Mouse (Mus musculus) heart, embryonic 12.5 days (tissue): ENCODE measurements around the gene Hist1h4h. TPM values are rescaled to one million over a fixed set of nuclear protein-coding genes. Genes with fewer than 3 reads are reported as not detected.
"Not testable (repeated sequence)": the region's sequence is repeated elsewhere in the genome, so short reads cannot be mapped to it uniquely, and the experiment has no call there.

Experiments used
- ATAC-seq: fragments of 200-750 bp; cut with Nextera tagmentation; 2 replicates; pipeline ENCODE4 v1.8.0; 2017; ENCODE audit warnings: moderate TSS enrichment, moderate library complexity; ENCODE audit not compliant: insufficient number of reproducible peaks, low FRiP score
- H3K27ac ChIP-seq: fragments of 300-500 bp; sonication (generic); 2 replicates; pipeline ENCODE4 v1.5.1; 2016; ENCODE audit warnings: mild to moderate bottlenecking, moderate library complexity; ENCODE audit not compliant: poor library complexity, severe bottlenecking
- H3K27me3 ChIP-seq: fragments of 300-500 bp; sonication (generic); replicated peaks from 2 replicates; pipeline ENCODE4 v1.6.1; 2016; ENCODE audit warnings: mild to moderate bottlenecking, moderate library complexity
- H3K36me3 ChIP-seq: fragments of 300-500 bp; sonication (generic); 2 replicates; pipeline ENCODE4 v1.6.1; 2016; ENCODE audit warnings: mild to moderate bottlenecking, moderate library complexity
- H3K4me1 ChIP-seq: fragments of 300-500 bp; sonication (generic); replicated peaks from 2 replicates; pipeline ENCODE4 v1.6.1; 2016; ENCODE audit warnings: mild to moderate bottlenecking
- H3K4me2 ChIP-seq: fragments of 300-500 bp; sonication (generic); 2 replicates; pipeline ENCODE4 v1.6.1; 2016; ENCODE audit warnings: mild to moderate bottlenecking, moderate library complexity
- H3K4me3 ChIP-seq: fragments of 300-500 bp; sonication (generic); 2 replicates; pipeline ENCODE4 v1.5.1; 2016; ENCODE audit warnings: mild to moderate bottlenecking
- H3K9ac ChIP-seq: fragments of 300-500 bp; sonication (generic); 2 replicates; pipeline ENCODE4 v1.6.1; 2016; ENCODE audit warnings: mild to moderate bottlenecking, moderate library complexity
- H3K9me3 ChIP-seq: fragments of 300-500 bp; sonication (generic); replicated peaks from 2 replicates; pipeline ENCODE4 v1.6.1; 2016; ENCODE audit warnings: mild to moderate bottlenecking, moderate library complexity
- WGBS: fragments of 180-500 bp; shearing (Covaris S2); methylation state at CpG from one replicate; pipeline ENCODE4 v1.1.7; 2016; 5-methylcytosine and 5-hydroxymethylcytosine counted together
- polyA plus RNA-seq: library from polyadenylated mRNA; unstranded; fragments of >200 nt; fragmentation: Nextera tagmentation; extraction: Ambion mirVana; gene quantifications from 2 replicates; pipeline ENCODE4 v1.2.1, GENCODE M21; 2016

Gene Hist1h4h
- polyA plus RNA-seq, 1 experiment from 2014 or later, result 4.4 TPM

DNA sequence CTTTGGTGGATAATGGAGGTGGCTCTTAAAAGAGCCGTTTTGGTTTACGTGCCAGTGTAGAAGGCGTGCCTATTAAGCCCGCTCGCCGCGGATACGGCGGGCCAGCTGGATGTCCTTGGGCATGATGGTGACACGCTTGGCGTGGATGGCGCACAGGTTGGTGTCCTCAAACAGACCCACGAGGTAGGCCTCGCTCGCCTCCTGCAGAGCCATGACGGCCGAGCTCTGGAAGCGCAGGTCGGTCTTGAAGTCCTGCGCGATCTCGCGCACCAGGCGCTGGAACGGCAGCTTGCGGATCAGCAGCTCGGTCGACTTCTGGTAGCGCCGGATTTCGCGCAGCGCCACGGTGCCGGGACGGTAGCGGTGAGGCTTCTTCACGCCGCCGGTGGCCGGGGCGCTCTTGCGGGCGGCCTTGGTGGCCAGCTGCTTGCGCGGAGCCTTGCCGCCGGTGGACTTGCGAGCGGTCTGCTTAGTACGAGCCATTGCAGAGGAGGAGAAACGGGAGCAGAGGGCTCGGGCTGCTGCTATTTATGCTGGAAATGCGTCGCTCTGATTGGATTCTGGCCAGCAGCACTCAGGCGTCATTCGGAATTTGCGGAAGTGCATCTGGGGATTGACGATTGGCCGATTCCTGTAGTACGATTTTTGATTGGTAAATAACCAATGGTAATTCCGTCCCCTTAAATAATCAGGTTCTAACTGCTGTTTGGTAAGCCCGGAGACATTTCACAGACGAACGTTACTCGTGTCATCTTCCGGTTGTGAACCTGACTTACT is 31.2 kb downstream of the Hist1h4h start, which contains the start of gene Hist1h3e:
Gene Hist1h3e (minus strand): TSS at position 487 of the 777 bp plus-strand sequence.
- WGBS, result under 1% methylated on average over 67 of the region's 67 CpGs
- not testable (repeated sequence) for H3K27me3 ChIP-seq, H3K36me3 ChIP-seq, H3K4me1 ChIP-seq, H3K9me3 ChIP-seq
- Histone ChIP-seq H3K9ac (peak within 1 kb of the TSS; percentile 73), H3K4me2 (peak within 1 kb of the TSS; percentile 78), H3K4me3 (peak within 1 kb of the TSS; percentile 52), H3K27ac (peak within 1 kb of the TSS; percentile 98)
- peak; percentile 93 for ATAC-seq

- H3K27me3 ChIP-seq, result no peaks in the 10 kb centered on the region
- H3K4me2 ChIP-seq, result peak overlapping the region; percentile 78
- 6% methylated on average over 18 of the region's 18 CpGs for WGBS
- peak overlapping the region; percentile 98 for H3K27ac ChIP-seq
- H3K4me1 ChIP-seq, result no peaks in the 10 kb centered on the region
- H3K4me3 ChIP-seq, result peak overlapping the region; percentile 52
- H3K9me3 ChIP-seq, result no peaks in the 10 kb centered on the region
- ATAC-seq, result peak; percentile 56
- no peaks in the 10 kb centered on the region for H3K36me3 ChIP-seq
- peak overlapping the region; percentile 62; the same call in 1 of the 2 replicates for H3K9ac ChIP-seq
Measured at GRCm38 (mm10) chr13:23562699-23563462, 32.0 kb downstream of the Hist1h4h start.

GRCm38 (mm10) chr13:23564482-23564881 is 33.6 kb downstream of the Hist1h4h start:
- Histone ChIP-seq H3K27ac (no peak overlapping the region), H3K4me1 (no peaks in the 10 kb centered on the region), H3K9me3 (no peaks in the 10 kb centered on the region), H3K4me3 (no peak overlapping the region), H3K9ac (no peak overlapping the region), H3K36me3 (no peaks in the 10 kb centered on the region), H3K27me3 (no peaks in the 10 kb centered on the region), H3K4me2 (no peak overlapping the region)
- ATAC-seq, result no peak
- WGBS, result 91% methylated on average over 2 of the region's 2 CpGs

DNA sequence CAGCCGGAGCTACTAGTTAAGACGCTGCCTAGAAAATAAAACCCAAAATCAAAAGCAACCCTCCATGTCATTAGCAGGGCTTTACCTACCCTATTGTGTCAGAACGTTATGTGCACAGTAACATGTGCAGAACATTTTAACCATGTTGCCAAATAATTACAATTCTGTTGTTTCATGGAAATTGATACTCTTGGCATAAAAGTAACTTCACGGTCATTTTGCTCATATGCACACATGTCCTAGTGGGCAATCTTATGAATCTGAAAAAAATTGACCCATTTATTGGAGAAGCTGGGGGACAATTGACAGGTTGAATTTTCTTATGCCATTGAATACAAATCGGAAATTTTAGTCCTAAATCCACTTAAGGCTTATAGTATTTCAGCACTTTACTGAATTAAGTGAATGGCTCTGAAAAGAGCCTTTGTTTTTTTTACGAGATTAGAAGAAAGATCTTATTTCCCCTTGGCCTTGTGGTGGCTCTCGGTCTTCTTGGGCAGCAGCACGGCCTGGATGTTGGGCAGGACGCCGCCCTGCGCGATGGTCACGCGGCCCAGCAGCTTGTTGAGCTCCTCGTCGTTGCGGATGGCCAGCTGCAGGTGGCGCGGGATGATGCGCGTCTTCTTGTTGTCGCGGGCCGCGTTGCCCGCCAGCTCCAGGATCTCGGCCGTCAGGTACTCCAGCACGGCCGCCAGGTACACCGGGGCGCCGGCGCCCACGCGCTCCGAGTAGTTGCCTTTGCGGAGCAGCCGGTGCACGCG is 39.6 kb downstream of the Hist1h4h start:
- peak overlapping the region; percentile 67; the same call in 1 of the 2 replicates for H3K9ac ChIP-seq
- H3K9me3 ChIP-seq, H3K4me1 ChIP-seq, H3K36me3 ChIP-seq, H3K27me3 ChIP-seq, ATAC-seq: not testable (repeated sequence)
- H3K27ac ChIP-seq, result peak overlapping the region; percentile 97
- 3% methylated on average over 23 of the region's 41 CpGs for whole genome bisulfite sequencing
- H3K4me2 ChIP-seq, result peak overlapping the region; percentile 70
- H3K4me3 ChIP-seq, result peak overlapping the region; percentile 60

DNA sequence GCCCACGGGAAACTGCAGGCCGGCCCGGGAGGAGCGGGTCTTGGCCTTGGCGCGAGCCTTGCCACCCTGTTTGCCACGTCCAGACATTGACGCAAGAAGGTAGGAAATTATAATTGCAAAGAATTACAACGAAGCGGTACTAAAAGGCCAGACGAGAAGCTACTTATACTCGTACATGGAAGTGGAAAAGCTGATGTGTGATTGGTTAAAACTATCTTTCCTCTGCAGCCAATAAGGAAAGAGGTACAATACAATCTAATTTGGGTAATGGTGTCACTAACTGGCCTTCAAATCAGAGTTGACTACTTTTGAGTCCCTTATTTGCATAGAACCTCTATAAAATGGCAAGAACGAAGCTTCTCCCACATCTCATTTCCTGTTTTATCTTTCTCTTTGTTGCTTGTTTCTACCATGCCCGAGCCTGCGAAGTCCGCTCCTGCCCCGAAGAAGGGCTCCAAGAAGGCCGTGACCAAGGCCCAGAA is 40.2 kb downstream of the Hist1h4h start, which contains the start of the genes Hist1h2ae and Hist1h2bg:
Gene Hist1h2ae (minus strand): TSS at position 199 of the 482 bp plus-strand sequence.
Gene Hist1h2bg (plus strand): TSS at position 375 of the 482 bp plus-strand sequence.
- Histone ChIP-seq H3K4me1 (peaks cover 8% of the 10 kb centered on the region), H3K36me3 (no peaks in the 10 kb centered on the region), H3K9me3 (no peaks in the 10 kb centered on the region), H3K4me3 (peak within 1 kb of the TSS; percentile 60), H3K27me3 (no peaks in the 10 kb centered on the region), H3K4me2 (peak within 1 kb of the TSS; percentile 70), H3K9ac (peak within 1 kb of the TSS; percentile 81), H3K27ac (peak within 1 kb of the TSS; percentile 97)
- WGBS, result 0% methylated on average over 18 of the region's 18 CpGs
- ATAC-seq, result peak; percentile 86

- H3K4me1 ChIP-seq, result peaks cover 12% of the 10 kb centered on the region
- not testable (repeated sequence) for H3K27me3 ChIP-seq, H3K9me3 ChIP-seq, ATAC-seq, H3K36me3 ChIP-seq
- peak overlapping the region; percentile 81 for H3K9ac ChIP-seq
- peak overlapping the region; percentile 68 for H3K4me2 ChIP-seq
- H3K4me3 ChIP-seq, result peak overlapping the region; percentile 60
- peak overlapping the region; percentile 94 for H3K27ac ChIP-seq
- under 1% methylated on average over 13 of the region's 34 CpGs for WGBS
Measured at GRCm38 (mm10) chr13:23571504-23572217, 40.8 kb downstream of the Hist1h4h start.

DNA sequence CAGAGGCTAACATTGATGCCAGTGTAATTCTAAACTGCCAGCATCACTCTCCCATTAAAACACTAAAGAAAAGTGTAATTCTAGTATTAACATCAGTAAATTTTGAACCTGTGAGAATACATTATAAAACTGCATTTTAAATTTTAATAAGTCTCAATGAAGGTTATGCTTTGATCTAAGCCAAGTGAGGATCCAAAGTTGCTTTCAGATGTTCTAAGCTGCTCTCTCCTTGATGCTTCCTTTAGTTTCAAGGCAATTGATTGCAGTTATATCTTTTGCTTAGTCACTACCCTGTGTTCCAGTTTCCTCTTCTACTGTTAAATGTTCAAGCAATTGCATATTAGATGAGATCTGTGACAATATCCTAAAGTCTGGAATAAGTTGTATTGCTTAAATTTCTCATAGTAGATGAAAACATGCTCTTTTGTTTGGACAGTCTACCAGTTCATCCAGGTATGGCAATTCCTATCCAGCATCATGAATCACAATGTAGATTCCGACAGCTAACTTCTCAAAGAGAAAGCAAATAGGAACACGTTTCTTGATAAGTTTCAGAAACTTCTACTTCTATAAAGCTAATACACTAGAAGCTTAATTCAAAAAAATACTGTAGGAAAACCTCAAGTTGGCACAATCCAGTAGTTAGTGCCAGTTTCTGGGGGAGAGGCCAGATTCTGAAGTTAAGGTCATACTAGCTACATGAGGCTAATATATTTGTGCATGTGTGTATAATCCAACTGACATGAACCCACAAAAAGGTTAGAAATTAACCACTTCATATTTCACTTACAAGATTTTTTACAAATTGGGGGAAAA is 41.6 kb downstream of the Hist1h4h start:
- no peaks in the 10 kb centered on the region for H3K36me3 ChIP-seq
- H3K4me2 ChIP-seq, result peak overlapping the region; percentile 68
- no peaks in the 10 kb centered on the region for H3K9me3 ChIP-seq
- H3K4me1 ChIP-seq, result peaks cover 19% of the 10 kb centered on the region
- no peak overlapping the region for H3K9ac ChIP-seq
- H3K27ac ChIP-seq, result peak overlapping the region; percentile 94
- no peak for ATAC-seq
- no peaks in the 10 kb centered on the region for H3K27me3 ChIP-seq
- H3K4me3 ChIP-seq, result peak overlapping the region; percentile 60
- WGBS, result 47% methylated on average over 2 of the region's 2 CpGs

DNA sequence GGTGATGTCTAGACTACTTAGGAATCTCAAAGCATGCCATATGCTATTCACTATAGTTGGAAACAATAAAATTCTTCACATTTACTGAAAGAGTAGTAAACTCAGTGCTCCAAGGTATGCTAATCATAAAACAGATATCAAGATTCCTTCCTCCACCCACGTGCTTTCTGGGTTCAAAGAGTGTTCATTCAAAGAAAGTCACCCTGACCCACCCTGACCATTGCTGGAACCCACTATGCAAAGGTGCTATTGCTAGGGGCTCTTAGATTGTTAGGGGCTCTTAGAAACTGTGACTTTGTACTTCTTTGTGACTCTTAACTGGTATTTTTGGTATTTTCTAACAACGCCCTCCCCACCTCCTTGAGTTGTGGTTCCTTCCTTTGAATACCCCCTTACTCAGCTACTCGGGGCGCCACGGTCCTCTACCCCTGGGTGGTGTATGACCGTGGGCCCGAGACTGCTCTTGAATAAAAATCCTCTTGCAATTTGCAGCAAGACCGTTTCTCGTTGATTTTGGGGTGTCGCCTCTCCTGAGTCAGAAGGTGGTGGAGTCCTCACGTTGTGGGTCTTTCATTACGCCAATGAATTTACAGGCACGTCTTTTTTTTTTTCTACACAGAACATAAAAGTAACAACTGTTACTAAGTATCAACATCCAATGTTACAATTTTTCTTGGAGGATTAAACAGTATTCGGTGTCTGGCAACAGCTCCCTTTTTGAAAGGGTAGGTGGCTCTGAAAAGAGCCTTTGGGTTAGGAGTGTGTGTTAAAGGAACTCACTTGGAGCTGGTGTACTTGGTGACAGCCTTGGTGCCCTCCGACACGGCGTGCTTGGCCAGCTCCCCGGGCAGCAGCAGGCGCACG is 42.4 kb downstream of the Hist1h4h start:
- ATAC-seq, H3K9me3 ChIP-seq, H3K36me3 ChIP-seq, H3K27me3 ChIP-seq: not testable (repeated sequence)
- Histone ChIP-seq H3K9ac (peak overlapping the region; percentile 73), H3K4me3 (peak overlapping the region; percentile 38), H3K4me2 (peak overlapping the region; percentile 68), H3K27ac (peak overlapping the region; percentile 88), H3K4me1 (peaks cover 19% of the 10 kb centered on the region)
- WGBS, result 15% methylated on average over 20 of the region's 20 CpGs

- peak; percentile 90 for ATAC-seq
- H3K9me3 ChIP-seq, H3K36me3 ChIP-seq, H3K27me3 ChIP-seq: not testable (repeated sequence)
- H3K4me1 ChIP-seq, result peaks cover 19% of the 10 kb centered on the region
- peak within 1 kb of the TSS; percentile 88 for H3K27ac ChIP-seq
- peak within 1 kb of the TSS; percentile 73 for H3K9ac ChIP-seq
- H3K4me3 ChIP-seq, result peak within 1 kb of the TSS; percentile 38
- peak within 1 kb of the TSS; percentile 68 for H3K4me2 ChIP-seq
- under 1% methylated on average over 42 of the region's 42 CpGs for WGBS
Measured at GRCm38 (mm10) chr13:23573898-23574524, 43.2 kb downstream of the Hist1h4h start, which contains the start of the genes Hist1h2bf and Hist1h2ad. Gene Hist1h2bf, minus strand, starts transcription at chr13:23574196. Gene Hist1h2ad, plus strand, starts transcription at chr13:23574381.
